Mouse (Mus musculus): ENCODE results near the gene Rfx1.

Gene Rfx1

GRCm38 (mm10) chr8:84066291-84066930 lies at the start of gene Rfx1:
Gene Rfx1, plus strand, starts transcription at chr8:84066834.
- DNase-seq (ENCODE audit: inconsistent age in 2 of 2, low spot score in 1 of 2): peak; percentile 100

DNA sequence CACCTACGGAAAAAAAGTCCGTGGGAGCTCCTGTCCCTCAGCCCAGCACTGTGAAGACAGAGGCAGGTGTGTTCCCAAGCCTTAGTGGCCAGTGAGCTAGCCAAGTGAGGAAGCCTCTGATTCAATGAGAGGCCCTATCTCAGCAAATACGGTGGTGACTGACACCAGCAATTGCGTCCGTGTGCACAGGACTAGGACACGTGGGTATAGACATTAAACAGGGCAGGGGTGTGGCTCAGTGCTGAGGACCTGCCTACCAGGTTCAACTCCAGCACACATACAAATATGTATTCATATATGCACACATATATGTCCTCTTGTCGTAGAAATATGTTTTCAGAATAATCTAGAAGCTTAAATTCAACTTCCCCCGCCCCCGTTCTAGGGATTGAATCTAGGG lies 46.9 kb upstream of the Rfx1 start:
- no peak for DNase-seq (ENCODE audit: inconsistent age in 2 of 2, low spot score in 1 of 2)

- DNase-seq (ENCODE audit: inconsistent age in 2 of 2, low spot score in 1 of 2): no peak
These were observed 45.5 kb upstream of the Rfx1 start, which contains the start of gene Palm3 for GRCm38 (mm10) chr8:84021096-84021495. Gene Palm3, plus strand, starts transcription at chr8:84021471.

- DNase-seq (ENCODE audit: inconsistent age in 2 of 2, low spot score in 1 of 2): no peak
These were observed 45.1 kb upstream of the Rfx1 start for GRCm38 (mm10) chr8:84021569-84021968.

- no peak for DNase-seq (ENCODE audit: inconsistent age in 2 of 2, low spot score in 1 of 2)
These were observed 43.5 kb upstream of the Rfx1 start for GRCm38 (mm10) chr8:84023085-84023484.

- no peak for DNase-seq (ENCODE audit: inconsistent age in 2 of 2, low spot score in 1 of 2)
These were observed 43.0 kb upstream of the Rfx1 start for GRCm38 (mm10) chr8:84023631-84024030.

GRCm38 (mm10) chr8:84024171-84024570 lies 42.5 kb upstream of the Rfx1 start:
- peak in 1 of 2 experiments; percentile 73 for DNase-seq (ENCODE audit: inconsistent age in 2 of 2, low spot score in 1 of 2)

- DNase-seq (ENCODE audit: inconsistent age in 2 of 2, low spot score in 1 of 2): peak; percentile 65 to 69
These were observed 40.8 kb upstream of the Rfx1 start for GRCm38 (mm10) chr8:84025863-84026262.

GRCm38 (mm10) chr8:84027449-84027848 lies 39.2 kb upstream of the Rfx1 start:
- DNase-seq (ENCODE audit: inconsistent age in 2 of 2, low spot score in 1 of 2): no peak

- no peak for DNase-seq (ENCODE audit: inconsistent age in 2 of 2, low spot score in 1 of 2)
These were observed 37.4 kb upstream of the Rfx1 start for GRCm38 (mm10) chr8:84029272-84029671.

GRCm38 (mm10) chr8:84032777-84033176 lies 33.9 kb upstream of the Rfx1 start:
- peak; percentile 72 to 85 for DNase-seq (ENCODE audit: inconsistent age in 2 of 2, low spot score in 1 of 2)

DNA sequence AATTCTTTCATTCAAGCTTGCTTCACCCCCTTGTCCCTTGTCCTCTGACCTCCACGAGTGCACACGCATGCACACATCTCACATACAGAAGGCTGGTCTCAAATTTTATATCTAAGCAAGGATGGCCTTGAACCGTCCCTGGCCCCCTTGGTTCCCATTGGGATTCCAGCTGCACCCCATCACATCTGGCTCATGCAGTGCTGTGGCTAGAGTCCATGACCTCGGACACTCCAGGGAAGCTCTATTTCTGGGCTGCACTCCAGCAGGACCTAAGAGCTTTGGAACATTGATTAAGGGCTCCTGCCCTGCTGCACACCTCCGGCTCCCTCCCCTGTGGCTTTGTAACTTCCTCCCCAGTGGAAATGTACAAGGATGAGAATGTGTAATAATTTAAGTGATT lies 28.6 kb upstream of the Rfx1 start:
- peak; percentile 73 to 86 for DNase-seq (ENCODE audit: inconsistent age in 2 of 2, low spot score in 1 of 2)

- DNase-seq (ENCODE audit: inconsistent age in 2 of 2, low spot score in 1 of 2): peak; percentile 69 to 93
These were observed 27.6 kb upstream of the Rfx1 start for GRCm38 (mm10) chr8:84039050-84039449.

DNA sequence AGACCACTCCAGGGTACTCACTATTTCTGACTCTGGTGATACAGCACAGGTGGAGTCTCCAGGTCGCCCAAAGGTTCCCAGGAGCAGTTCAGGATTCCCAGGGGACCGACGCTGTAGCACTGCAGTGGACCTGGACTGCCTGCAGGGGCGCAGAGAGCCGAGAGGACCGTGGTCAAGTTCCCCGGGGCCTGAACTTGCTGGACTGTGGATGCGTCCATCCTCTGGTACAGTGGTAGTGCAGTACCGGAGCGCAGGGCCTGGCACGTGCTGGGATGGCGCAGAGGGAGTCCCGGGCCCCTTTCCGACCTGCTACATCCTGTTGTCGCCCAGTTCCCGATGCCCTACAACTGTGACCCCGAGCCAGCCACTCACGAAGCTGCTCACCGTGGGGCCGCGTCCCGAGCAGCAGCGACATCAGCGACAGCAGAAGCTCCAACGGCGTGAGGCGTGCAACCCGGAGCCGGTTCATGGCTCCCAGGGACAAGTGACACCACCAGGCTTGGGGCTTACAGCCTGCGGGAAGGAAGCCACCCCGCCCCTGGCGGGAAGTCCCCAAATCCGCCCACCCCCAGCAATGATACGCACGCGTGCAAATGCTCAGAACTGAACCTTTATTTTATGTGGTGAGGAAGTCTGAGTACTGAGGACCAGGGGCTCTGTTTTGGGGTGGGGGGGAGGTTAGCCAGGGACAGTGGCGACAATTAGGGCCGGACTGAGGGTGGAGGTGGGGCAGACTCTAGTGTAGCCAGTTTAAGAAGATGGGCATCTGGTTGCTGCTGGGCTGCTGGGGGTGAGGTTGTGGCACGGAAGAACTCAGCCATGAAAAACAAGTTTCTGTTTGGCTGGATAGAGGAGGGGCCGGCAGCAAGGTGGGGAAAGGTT lies 24.3 kb upstream of the Rfx1 start, which contains the start of gene Il27ra:
TSS of gene Il27ra (minus strand) at position 524 of the 882 bp plus-strand sequence.
- peak; percentile 72 to 86 for DNase-seq (ENCODE audit: inconsistent age in 2 of 2, low spot score in 1 of 2)

DNA sequence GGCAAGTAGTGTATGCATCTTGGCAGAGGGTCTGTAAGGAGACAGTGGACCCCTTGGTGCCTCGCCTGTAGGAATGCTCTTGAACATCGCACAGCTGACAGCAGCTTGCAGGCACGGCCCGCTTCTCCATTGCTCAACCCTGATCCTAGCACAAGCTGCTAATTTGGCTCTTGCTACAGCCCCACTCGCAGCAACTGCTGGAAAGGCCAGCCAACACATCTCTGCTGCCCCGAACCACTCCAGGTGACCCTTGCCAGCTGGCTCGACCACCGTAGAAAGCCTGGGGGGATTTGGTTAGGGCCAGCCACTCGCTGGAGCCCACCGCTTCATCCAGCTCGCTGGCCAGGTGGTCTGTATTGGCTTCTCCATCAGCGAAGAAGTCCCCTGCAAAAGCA lies 23.7 kb upstream of the Rfx1 start:
- DNase-seq (ENCODE audit: inconsistent age in 2 of 2, low spot score in 1 of 2): no peak

DNA sequence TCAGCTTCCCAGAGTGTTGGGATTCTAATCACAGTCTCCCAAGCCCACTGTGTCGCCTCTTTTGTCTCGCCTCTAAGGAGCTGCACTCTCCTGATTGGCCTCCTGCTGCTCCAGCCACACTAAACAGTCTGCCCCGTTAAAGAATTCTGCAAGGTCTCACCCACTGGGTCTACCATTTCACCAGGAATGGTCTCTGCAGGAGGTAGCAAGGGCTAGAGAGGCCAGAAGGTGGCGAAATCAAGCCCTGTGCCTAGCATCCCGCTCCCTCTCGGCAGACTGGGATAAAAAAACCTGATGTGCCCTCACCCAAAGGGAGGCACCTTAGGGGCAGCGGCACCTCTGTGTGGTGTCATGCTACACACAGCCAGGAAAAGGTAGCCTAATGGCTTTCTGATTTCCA lies 22.5 kb upstream of the Rfx1 start:
- DNase-seq (ENCODE audit: inconsistent age in 2 of 2, low spot score in 1 of 2): no peak

GRCm38 (mm10) chr8:84044900-84045299 lies 21.7 kb upstream of the Rfx1 start, which contains the start of gene Rln3:
Gene Rln3, minus strand, starts transcription at chr8:84045000.
- DNase-seq (ENCODE audit: inconsistent age in 2 of 2, low spot score in 1 of 2): no peak

DNA sequence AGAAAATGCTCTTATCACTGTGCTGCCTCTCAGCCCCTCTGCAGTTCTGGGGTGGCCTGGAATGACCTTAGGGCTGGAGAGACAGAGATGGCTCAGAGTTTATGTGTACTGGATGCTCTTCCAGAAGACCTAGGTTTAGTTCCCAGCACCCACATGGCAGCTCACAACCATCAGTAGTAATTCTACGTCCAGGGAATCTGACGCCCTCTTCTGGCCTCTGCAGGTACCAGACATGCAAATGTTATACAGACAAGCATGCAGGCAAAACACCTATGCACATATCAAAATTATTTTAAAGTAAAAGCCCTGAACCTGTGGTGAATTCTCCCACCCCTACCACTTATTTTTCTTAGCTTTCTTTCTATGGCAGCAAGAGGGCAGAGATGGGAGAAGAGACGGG lies 20.1 kb upstream of the Rfx1 start:
- no peak for DNase-seq (ENCODE audit: inconsistent age in 2 of 2, low spot score in 1 of 2)

DNA sequence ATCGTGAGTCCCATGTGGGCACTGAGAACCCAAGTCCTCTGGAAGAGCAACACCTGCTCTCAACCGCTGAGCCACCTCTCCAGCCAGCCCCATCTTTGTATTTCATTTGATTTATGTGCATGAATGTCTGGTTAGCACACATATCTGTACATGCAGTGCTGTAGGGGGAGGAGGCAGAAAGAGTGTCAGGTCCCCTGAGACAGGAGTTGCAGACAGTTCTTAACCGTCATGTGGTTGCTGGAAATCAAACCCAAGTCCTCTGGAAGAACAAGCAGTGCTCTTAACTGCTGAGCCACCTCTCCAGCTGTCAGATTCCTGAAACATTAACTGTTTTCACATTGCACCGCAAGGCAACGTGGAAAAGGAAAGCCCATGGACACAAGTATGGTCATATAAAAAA lies 18.5 kb upstream of the Rfx1 start:
- no peak for DNase-seq (ENCODE audit: inconsistent age in 2 of 2, low spot score in 1 of 2)

DNA sequence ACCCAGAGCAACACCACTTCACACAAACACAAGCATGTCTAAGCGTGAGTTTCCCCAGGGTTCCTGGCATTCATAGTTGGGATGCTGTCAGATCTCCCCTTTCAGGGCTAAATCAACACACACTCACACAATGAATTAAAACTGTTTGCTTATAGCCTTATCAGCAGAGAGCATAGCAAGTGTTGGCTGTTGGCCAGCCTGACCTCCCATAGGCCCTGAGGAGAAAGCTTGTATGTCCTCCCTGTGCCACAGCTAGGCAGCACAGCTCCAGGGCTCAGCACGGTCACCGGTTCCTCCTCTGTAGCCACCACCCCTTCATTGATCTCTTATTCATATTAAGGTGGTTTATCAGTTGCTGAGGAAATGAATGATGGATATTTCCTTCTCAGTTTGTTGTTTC lies 13.9 kb upstream of the Rfx1 start:
- DNase-seq (ENCODE audit: inconsistent age in 2 of 2, low spot score in 1 of 2): no peak

GRCm38 (mm10) chr8:84053229-84053628 lies 13.4 kb upstream of the Rfx1 start:
- no peak for DNase-seq (ENCODE audit: inconsistent age in 2 of 2, low spot score in 1 of 2)

DNA sequence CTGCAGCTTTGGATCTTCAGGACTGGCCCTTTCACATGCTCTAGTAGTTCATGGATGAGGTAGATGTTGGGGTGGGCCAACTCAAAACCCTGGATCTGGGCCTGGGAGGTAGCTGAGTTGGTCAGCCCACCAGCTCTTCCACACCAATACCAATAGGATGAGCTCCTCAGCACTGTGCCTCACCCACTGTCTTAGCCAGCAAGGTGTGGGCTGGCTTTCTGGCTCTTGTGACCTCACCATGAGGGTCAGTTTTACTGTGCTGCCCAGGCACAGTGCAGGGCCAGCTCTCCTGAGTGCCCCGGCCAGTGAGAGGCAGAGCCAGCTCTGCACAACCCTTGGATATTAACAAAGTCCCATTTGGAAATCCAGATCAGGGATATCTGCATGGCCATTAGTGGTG lies 8.8 kb upstream of the Rfx1 start:
- DNase-seq (ENCODE audit: inconsistent age in 2 of 2, low spot score in 1 of 2): no peak
